Mouse (Mus musculus) layer of hippocampus, postnatal 10 days (tissue): ENCODE results near the gene Nbas. TPM values are rescaled to one million over a fixed set of nuclear protein-coding genes. Genes with fewer than 3 reads are reported as not detected.

ENCODE experiments used
- DNase-seq, 2 experiments: peaks; one replicate each; pipeline ENCODE4 v3.0.0; 2021; ENCODE audit warnings: low spot score in 2 of 2
- long read RNA-seq: library from polyadenylated mRNA; stranded (forward); transcript quantifications from one replicate; pipeline ENCODE4 v2.0.0, GENCODE M21; 2023
- total RNA-seq, 2 experiments: library from RNA; stranded (reverse); gene quantifications; 2 replicates each; pipeline ENCODE4 v1.2.3; 2021

The Nbas gene
- 10 to 100 TPM; 29.7 to 33.6 TPM for total RNA-seq
- long read RNA-seq, full-length matches to known transcripts: 3 of 25 reads
- long read RNA-seq, partial matches to known transcripts: 16 of 25 reads
- long read RNA-seq, other reads (novel, unspliced or antisense): 6 of 25 reads

DNA sequence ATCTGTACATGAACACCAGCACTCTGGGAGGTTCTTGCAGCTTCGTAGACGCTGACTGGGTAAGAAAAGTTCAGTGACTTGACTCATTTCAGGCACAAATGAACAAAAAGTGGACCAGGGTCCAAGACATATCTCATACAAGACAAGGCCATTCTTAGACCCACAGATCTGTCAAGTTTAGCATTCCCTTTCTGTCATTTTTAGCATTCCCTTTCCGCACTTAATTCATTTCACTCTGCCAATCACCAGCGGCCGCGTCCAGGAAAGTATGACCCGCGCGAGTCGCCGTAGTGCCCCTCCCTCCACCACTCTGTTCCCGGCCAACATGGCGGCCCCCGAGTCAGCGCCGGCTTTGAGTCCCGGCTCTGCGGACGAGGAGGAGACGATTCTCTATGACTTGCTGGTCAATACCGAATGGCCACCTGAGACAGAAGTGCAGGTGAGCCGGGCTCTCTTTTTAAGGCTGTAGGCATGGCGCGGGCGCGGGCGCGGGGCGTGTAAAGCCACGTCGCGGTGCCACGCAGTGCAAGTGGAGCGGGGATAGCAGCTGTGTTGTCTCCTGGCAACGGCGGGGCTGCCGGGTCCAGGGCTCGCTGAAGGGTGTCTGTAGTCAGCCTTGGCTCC is at the start of gene Nbas:
Gene Nbas (plus strand): TSS at position 308 of the 624 bp plus-strand sequence.
- peak; percentile 87 to 91 for DNase-seq

DNA sequence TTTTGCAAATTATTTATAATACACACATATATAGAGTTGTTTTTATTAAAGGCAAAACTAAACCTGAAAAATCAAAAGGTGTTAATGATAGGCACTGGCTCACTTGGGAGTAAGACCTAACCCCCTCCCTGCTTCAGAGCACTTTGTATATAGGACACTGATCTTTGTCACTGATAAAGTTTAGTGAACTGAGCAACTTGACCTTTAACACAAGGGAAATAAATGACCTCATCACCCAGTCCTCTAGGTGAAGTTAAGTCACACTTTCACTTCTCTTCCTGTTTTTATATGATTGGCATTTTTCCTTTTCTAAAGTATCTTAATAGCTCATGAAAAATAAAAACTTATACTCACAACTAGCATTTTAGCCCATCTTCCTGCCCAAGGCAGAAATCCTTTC is 26.5 kb upstream of the Nbas start:
- no peak for DNase-seq

DNA sequence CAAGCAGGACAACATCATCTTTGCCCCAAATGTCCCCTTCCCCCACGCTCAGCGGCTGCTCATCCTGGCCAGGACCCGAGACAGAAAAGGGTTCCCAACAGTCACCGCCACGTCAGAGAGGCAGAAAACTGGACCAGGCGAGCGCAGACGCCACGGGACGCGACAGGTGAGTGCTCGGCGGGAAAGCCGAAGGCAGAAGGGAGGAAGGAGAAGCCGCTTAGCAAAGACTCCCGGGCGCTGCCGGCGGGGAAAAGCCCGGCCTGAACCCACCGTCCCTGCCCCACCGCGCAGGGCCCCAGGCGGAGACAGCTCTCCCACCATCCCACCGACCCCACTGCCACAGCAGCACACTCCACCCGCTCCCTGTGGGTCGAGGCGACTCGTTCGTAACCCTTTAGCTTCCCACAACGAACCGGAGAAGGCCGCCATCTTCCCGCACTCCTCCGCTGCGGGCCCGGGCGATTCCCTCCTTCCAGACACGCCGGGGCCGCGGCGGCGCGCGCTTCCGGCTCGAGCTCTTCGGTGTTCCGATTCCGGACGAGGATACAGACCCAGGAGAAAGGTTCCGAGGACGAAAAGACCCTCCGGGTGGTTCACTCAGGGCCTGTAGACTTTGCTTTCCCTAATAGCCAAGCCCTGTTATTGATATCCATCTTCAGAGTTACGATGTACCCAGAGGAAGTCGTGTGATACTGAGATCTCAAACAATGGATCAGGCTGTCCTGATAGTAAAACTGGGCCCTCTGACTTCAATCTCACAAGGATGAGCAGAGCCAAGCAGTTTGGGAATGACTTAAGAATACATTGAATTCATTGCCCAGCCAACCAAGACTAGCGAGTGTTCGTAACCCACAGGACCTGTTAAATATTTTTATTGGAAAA is 20.0 kb upstream of the Nbas start, which contains the start of gene Ddx1:
Gene Ddx1 (minus strand): TSS at position 523 of the 882 bp plus-strand sequence.
- DNase-seq: peak; percentile 89 to 91

DNA sequence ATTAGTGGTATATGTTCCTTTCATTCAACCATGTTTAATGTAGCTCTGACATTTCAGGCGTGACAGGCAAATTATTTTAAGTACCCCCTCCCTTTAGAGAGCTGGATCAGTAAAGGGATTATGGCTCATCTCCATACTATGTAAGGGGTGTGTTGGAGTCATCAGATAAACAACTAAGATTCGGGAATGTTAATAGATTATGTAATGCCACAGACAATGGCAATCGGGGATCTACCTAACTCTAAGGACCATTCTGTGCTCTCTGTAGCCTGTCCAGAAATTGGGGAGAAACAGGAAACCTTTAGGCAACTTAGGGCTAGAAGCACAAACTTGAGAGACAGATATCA is 19.4 kb upstream of the Nbas start:
- no peak for DNase-seq

DNA sequence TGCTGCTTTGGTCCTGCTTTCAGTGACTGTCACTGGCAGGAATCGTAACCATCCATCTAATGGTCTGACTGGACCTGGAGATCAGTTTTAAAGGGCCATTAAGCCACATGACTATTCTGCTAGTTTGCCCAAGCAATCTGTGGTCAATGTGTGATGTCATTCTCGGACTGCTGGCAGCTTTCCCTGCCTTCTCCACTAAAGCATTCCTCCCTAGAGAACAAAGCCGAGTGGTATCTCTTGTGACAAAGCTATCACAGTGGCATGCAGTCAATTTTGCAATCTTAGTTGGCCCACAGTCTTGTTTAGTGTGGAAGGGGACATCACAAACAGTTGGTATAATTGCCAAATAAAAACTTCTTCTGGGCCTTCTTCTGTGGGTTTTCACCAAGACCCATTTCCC is 13.9 kb upstream of the Nbas start:
- no peak for DNase-seq

DNA sequence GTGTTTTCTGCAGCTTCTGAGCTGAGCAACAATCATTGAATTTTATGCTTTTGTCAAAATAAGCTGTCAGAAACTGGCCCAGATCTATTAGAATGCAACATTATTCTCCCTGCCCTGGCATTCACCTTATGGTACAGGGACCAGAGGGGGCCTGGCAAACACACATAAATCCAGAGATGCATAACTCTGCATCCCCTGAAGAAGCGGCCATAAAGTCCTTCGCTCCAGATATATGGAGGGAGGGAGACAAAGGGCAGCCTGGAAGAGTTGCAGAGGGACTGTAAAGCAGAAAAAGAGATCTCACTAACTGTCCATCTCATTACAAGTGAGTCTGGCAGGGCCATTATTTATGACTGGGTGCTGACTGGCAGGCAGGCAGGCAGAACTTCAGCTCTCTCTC is 13.2 kb upstream of the Nbas start:
- no peak for DNase-seq

DNA sequence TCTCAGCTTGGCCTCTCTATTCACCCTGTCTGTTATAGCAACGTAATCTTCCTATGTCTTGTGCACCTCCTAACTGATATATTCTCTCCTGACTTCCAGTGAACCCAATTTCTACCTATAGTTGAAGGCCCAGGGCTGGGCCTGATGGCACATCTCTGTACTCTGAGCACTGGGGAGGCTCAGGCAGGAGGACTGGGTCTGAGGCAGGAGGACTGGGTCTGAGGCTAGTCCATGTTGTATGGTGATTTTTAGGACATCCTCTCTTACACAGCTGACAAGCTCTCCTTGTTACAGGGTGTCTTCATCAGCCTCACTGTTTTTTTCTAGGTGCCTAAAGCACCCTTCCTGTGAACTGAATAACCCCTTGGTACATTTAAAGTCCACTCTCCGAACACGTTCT is 521 bp upstream of the Nbas start:
- no peak for DNase-seq

DNA sequence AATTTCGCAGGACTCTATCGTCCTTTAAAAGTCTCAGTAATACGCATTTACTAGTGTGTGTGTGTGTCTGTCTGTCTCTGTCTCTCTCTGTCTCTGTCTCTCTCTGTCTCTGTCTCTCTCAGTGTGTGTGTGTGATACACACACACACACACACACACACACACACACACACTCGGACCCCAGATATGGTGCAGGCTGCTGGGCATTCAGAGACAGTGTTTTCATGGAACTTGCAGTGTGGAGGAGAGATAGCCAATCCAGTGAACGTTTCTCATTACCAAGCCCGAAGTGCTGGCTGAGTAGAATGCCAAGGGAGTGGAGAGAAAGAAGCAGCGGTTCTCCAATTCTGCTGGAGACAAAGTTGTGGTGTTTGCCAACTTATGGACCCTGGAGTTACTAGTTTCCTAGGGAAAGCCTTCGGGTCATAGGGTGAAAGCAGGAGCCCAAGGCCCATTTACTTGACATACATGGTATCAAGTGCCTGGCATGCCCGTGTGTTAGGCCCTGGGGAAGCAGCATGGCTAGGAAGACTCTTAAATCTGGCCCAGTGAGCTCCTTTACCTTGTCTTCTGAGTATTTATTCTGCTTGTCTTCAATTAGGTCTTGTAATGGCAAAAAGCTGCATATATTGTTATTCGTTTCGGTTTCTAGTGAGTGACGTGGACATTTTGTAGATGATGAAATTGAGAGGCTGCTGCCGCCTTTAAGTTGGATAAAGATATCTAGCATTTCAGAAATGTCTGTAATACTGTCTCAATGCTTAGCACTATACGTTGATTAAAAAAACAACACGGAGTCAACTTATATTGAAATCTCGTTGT is 847 bp downstream of the Nbas start:
- DNase-seq: no peak

DNA sequence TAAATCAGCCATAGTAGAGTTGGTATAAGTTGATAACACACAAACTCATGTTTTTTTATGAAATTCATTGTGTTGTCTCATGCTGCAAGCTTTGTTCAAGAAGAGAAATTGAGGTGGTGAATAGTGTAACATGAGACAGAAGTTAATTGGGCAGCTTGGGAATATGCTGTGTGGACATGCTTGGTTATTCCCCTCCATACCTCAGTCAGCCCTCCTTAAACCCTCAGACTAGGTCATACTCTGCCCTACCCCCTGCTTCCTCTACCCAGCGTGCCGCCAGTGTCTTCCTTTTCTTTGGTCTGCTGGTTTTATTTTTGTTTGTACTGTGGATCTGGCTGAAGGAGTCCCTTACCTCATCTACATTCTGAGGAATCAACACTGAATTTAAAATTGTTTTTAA is 22.5 kb downstream of the Nbas start:
- no peak for DNase-seq

DNA sequence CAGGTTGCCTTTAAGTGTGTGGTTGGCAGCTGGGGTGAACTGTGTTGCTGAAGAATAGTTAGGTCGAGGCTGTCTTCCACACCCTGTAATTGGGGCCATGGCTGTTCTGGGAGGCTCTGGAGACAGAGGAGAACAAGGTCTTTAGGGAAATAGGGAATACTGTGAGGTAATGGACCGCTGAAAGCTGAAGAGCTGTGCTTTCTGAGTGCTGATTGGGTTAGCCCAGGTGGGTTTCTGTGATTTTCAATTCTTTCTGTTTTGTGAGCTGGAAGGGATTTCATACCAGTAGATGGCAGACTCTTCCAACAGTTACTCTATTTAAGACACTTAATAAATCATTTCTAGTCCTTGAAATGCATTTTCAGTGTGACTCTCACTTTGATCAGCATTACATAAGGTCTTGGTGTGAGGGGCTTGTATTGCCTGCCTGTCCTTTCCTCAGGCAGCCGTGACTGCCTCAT is 24.5 kb downstream of the Nbas start:
- DNase-seq: no peak

DNA sequence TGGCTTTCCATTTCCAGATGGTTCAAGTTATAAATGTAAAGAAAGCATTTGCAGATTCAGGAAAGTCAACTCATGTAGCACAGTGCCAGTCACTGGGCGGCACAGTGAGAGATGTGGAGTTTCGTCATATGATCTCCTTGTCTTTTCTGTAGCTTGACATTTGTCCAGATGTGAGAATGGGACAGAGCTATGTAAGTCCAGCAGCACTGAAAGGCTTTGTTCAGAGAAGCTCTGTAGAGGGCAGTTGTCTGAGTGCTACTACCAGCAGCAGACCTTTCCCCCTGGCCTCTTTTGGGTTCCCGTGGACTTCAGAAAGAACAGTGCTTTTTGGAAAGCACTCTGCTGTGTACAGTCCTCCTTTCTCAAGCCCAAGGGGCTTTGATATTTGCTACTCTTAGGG is 34.1 kb downstream of the Nbas start:
- DNase-seq: no peak

DNA sequence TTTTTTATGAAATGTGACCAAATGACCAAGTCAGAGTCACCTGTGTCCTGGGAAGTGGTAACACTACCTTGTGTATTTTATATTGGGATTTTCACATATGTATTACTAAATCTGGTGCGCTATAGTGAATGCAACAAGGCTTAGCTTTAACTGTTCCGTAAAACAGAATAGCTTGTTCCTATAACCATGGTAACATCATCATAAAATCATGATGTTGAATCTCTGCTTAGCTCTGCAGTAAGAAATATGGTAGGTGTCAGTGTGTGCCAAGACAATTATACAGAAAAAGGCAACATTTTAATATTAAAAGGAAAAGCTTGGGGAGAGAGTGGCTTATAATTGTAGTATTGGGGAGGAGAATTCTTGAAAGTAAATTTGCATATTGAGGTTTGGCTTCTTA is 45.0 kb downstream of the Nbas start:
- DNase-seq: no peak

DNA sequence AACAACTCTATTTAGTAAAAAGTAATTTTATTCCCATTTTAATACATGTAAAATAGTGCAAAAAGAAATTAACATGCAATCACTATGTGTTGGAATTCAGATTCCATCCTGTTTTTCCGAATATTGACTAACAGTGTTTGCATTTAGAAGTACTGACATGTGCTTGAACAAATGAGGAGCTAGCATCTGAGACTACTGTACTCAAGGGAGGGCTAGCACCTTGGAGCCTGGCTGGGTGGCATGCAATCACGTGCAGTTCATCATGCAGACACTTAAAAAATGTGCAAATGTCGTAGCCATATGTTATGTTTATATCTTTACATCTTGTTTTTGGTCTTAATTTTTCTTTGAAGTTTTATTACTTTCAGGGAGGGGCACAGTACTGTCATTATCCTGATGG is 45.5 kb downstream of the Nbas start:
- no peak for DNase-seq

DNA sequence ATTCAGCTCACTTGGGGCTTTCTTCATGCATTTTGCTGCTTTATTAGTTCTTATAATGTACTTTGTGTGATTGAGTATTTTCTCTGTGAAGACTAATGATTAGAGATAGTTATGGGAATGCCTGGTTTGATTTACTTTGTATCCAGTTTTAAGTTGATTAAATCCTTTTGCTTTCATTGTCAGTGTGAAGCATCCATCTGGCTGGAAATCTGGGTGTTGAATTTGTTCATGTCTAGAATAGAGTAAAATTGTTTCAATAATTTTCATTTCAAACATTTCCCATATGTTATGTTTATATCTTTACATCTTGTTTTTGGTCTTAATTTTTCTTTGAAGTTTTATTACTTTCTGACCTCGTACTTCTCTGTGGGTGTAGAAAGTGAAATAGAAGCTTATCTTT is 46.1 kb downstream of the Nbas start:
- DNase-seq: no peak

DNA sequence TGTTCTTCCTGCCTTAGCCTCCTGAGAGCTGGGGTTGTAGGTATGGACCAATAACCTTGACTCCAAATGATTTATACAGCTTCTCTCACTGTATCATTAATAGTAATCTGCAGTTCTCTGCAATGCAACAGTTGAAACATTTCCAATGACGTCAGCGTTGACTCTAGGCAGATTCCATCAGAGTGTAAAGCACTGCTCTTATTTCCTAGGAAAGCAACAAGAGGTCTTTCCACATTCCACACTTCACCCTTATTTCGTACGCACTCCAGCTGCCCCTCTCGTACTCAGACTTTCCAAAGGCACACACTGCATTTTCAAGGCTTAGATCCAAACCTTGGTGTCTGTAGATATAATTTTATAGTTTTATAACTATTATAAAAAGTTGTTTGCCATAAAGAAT is 73.6 kb downstream of the Nbas start:
- DNase-seq: no peak

DNA sequence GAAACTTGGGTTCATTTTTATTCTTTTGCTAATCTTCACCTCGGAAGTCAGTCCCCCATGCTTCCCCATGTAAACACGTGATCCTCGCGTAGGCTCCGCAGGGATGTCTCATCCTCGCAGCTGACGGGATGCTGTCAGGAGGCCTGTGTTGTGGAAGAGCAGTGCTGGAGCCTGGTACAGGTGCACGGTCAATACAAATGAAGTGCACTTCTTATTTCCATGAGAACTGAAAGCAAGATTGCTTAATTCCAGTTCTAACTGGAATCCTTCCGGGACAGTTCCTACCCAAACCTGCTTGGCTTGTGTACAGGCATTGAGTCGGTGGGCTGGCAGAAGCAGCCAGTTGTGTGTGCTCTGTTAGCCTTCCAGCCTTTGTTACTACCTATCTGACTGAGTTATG is 87.3 kb downstream of the Nbas start:
- no peak for DNase-seq

DNA sequence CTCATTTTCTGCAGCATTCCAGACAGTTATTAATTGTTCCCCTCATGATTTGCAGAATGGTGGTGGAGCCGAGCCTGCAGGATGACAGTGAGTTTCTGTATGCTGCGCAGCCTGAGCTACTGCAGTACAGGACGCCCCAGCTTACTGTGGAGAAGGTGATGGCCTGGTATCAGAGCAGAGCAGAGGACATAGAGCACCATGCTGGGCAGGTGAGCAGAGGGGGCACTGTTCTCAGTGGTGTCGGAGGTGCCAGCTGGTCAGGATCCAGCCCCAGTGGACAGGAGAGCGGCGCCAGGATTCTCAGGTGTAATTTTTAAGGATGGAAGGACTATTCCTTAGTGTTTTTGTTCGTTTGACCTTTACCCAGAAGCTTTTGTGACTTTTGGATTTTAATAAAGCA is 87.8 kb downstream of the Nbas start:
- DNase-seq: no peak

DNA sequence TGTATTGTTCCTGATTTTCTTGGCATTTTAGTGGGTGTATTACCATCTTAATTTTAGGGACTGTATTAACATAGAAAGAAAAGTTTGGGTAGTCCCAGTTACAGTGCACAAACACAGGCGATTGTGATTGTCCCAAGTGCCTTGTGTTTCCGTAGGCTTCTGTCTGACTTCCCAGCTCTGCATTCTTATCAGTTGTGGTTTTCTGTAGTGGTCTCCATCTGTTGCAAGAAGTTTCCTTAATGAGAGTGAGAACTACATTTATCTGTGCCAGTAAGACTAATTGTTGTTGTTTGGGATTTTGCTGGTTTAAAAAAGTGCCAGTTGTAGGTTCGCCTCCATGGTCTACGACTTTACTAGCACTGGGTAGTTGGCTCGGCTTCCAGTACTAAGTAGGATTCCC is 88.3 kb downstream of the Nbas start:
- DNase-seq: no peak

DNA sequence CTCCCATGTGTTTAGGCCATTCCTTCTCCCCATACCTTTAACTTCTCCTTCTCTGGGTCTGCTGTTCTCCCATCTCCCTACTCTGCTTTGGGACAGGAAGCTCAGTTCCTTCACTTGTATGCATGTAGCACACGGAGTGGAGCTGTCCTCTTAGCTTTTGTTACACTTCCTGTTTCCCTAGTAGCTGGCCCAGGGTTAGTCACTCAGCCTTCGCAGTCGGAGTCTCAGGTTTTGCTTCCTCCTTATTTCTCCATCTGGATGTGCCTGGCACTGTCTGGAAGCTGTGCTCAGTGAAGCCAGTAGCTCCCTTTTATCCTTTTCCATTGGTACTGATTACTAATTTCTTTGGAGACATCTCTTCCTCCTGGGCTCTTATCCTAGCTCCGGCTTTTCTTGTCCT is 89.9 kb downstream of the Nbas start:
- DNase-seq: no peak

DNA sequence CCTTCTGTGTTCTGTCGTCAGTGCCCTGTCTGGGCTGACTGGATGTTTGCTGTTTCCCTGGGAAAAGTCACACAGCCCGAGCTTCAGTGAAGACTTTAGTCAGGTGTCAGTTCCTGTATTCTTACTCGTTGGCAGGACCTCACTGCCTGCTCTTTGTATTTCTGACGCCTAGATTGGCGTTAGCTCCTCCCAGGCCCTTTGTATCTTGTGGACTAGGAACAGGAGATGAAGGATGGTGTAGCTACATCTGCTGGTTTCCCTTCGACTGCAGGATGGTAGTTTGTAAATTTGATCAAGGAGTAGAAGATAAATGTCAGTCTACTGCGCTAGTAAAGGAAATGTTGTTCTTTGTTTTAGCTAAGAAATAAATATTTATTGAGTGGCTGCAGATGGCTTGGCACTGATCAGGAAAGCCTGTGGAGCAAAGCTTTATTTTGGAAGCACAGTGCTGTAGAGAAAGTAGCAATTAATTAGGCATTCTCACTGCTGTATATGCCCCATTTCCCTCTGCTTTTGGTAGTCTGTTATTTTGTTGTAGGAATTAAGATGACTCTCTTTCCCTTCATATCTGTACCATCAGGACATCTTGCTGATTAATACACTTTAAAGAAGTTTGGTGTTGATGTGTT is 91.4 kb downstream of the Nbas start:
- DNase-seq: no peak

DNA sequence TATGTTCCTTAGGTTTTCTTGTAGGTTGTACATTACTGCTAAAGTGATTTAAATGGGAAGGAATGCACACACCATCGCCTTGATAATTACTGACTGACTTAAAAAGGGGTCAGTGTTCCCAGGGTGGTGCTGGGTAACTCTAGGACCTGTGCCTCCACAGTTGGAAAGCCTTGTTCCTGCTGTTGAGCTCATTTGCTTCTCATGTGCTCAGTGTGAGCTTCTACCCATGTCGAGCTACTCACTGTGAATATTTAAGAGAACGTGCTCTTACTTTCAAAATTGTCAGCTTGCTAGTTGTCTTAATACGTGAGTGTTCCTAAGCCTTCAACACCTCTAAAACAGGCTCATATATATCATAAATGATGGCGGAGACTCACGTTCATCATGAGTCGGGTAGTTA is 112.6 kb downstream of the Nbas start:
- no peak for DNase-seq
